Mouse (Mus musculus) limb, embryonic 10.5 days (tissue): ENCODE data around the gene Keap1. TPM values are rescaled to one million over a fixed set of nuclear protein-coding genes. Genes with fewer than 3 reads are reported as not detected.

Source experiments
- DNase-seq: peaks from one replicate; pipeline ENCODE4 v3.0.0-alpha.2; 2017; ENCODE audit warnings: low spot score
- H3K27ac ChIP-seq: fragments of 300-500 bp; sonication (generic); 2 replicates; pipeline ENCODE4 v1.5.1; 2016; ENCODE audit warnings: mild to moderate bottlenecking
- H3K27me3 ChIP-seq: fragments of 300-500 bp; sonication (generic); 2 replicates; pipeline ENCODE4 v1.6.1; 2016; ENCODE audit warnings: low read depth, mild to moderate bottlenecking; ENCODE audit not compliant: poor library complexity, severe bottlenecking
- H3K36me3 ChIP-seq: fragments of 300-500 bp; sonication (generic); 2 replicates; pipeline ENCODE4 v1.6.1; 2016; ENCODE audit warnings: mild to moderate bottlenecking, moderate library complexity
- H3K4me1 ChIP-seq: fragments of 300-500 bp; sonication (generic); 2 replicates; pipeline ENCODE4 v1.6.1; 2016
- H3K4me3 ChIP-seq: fragments of 300-500 bp; sonication (generic); 2 replicates; pipeline ENCODE4 v1.5.1; 2016; ENCODE audit warnings: mild to moderate bottlenecking, moderate library complexity
- H3K9me3 ChIP-seq: fragments of 300-500 bp; sonication (generic); replicated peaks from 2 replicates; pipeline ENCODE4 v1.6.1; 2016; ENCODE audit warnings: mild to moderate bottlenecking
- WGBS: fragments of 180-500 bp; shearing (Covaris S2); methylation state at CpG from one replicate; pipeline ENCODE4 v1.1.7; 2016; 5-methylcytosine and 5-hydroxymethylcytosine counted together
- polyA plus RNA-seq: library from polyadenylated mRNA; unstranded; fragments of >200 nt; fragmentation: Nextera tagmentation; extraction: Ambion mirVana; gene quantifications from 2 replicates; pipeline ENCODE4 v1.2.1, GENCODE M21; 2016

Keap1 gene
- 50.4 and 61.7 TPM in 2 replicates for polyA plus RNA-seq

GRCm38 (mm10) chr9:21238733-21239464, at the start of gene Keap1:
Keap1 (minus strand) TSS chr9:21239361.
- under 1% methylated on average over 88 of the region's 90 CpGs for WGBS
- no peaks in the 10 kb centered on the region for H3K9me3 ChIP-seq

GRCm38 (mm10) chr9:21288404-21289336, 49.5 kb upstream of the Keap1 start:
- DNase-seq = no peak

More at GRCm38 (mm10) chr9:21238733-21239464, at the start of gene Keap1:
- Histone ChIP-seq H3K27ac (peak within 1 kb of the TSS; percentile 98), H3K4me3 (peak within 1 kb of the TSS; percentile 97), H3K4me1 (peaks cover 25% of the 10 kb centered on the region), H3K27me3 (peaks cover 33% of the 10 kb centered on the region), H3K36me3 (peaks cover 28% of the 10 kb centered on the region)
- DNase-seq = peak; percentile 91

GRCm38 (mm10) chr9:21287571-21288402, 48.6 kb upstream of the Keap1 start, which contains the start of gene Kri1:
Kri1 (minus strand) TSS chr9:21287969.
- Histone ChIP-seq H3K9me3 (no peaks in the 10 kb centered on the region), H3K27ac (peak within 1 kb of the TSS; percentile 84), H3K36me3 (peaks cover 37% of the 10 kb centered on the region), H3K4me1 (peaks cover 39% of the 10 kb centered on the region), H3K4me3 (peak within 1 kb of the TSS; percentile 86), H3K27me3 (no peaks in the 10 kb centered on the region)
- under 1% methylated on average over 59 of the region's 59 CpGs for WGBS
- peak; percentile 96 for DNase-seq

More at GRCm38 (mm10) chr9:21288404-21289336, 49.5 kb upstream of the Keap1 start:
- peak overlapping the region; percentile 86 for H3K4me3 ChIP-seq
- H3K9me3 ChIP-seq = no peaks in the 10 kb centered on the region
- H3K27ac ChIP-seq = peak overlapping the region; percentile 84
- H3K36me3 ChIP-seq = peaks cover 30% of the 10 kb centered on the region
- peaks cover 39% of the 10 kb centered on the region for H3K4me1 ChIP-seq
- no peaks in the 10 kb centered on the region for H3K27me3 ChIP-seq
- WGBS = 76% methylated on average over 13 of the region's 13 CpGs

- H3K4me1 ChIP-seq = peaks cover 39% of the 10 kb centered on the region
- no peaks in the 10 kb centered on the region for H3K27me3 ChIP-seq
- peak overlapping the region; percentile 86 for H3K4me3 ChIP-seq
- peak overlapping the region; percentile 84; the same call in 1 of the 2 replicates for H3K27ac ChIP-seq
- 82% methylated on average over 3 of the region's 3 CpGs for WGBS
- H3K9me3 ChIP-seq = no peaks in the 10 kb centered on the region
- no peak for DNase-seq
- peaks cover 47% of the 10 kb centered on the region for H3K36me3 ChIP-seq
These were observed 47.6 kb upstream of the Keap1 start for GRCm38 (mm10) chr9:21286753-21287152.

GRCm38 (mm10) chr9:21283994-21284393, 44.8 kb upstream of the Keap1 start:
- Histone ChIP-seq H3K27me3 (no peaks in the 10 kb centered on the region), H3K9me3 (no peaks in the 10 kb centered on the region), H3K4me1 (peaks cover 24% of the 10 kb centered on the region), H3K4me3 (no peak overlapping the region), H3K27ac (no peak overlapping the region), H3K36me3 (peaks cover 72% of the 10 kb centered on the region)
- no peak for DNase-seq
- WGBS = 91% methylated on average over 3 of the region's 3 CpGs

- no peak for DNase-seq
- Histone ChIP-seq H3K27me3 (no peaks in the 10 kb centered on the region), H3K4me3 (no peak overlapping the region), H3K27ac (no peak overlapping the region), H3K4me1 (peaks cover 20% of the 10 kb centered on the region), H3K9me3 (no peaks in the 10 kb centered on the region), H3K36me3 (peaks cover 74% of the 10 kb centered on the region)
- 92% methylated on average over 5 of the region's 5 CpGs for WGBS
These were observed 44.4 kb upstream of the Keap1 start for GRCm38 (mm10) chr9:21283591-21283990.

- no peaks in the 10 kb centered on the region for H3K4me1 ChIP-seq
- no peak for DNase-seq
- H3K27me3 ChIP-seq = no peaks in the 10 kb centered on the region
- peaks cover 97% of the 10 kb centered on the region for H3K36me3 ChIP-seq
- no peak overlapping the region for H3K4me3 ChIP-seq
- H3K27ac ChIP-seq = no peak overlapping the region
- WGBS = 96% methylated on average over 5 of the region's 5 CpGs
- no peaks in the 10 kb centered on the region for H3K9me3 ChIP-seq
These were observed 38.6 kb upstream of the Keap1 start for GRCm38 (mm10) chr9:21277776-21278175.

- Histone ChIP-seq H3K36me3 (peaks cover 98% of the 10 kb centered on the region), H3K4me1 (no peaks in the 10 kb centered on the region), H3K27me3 (no peaks in the 10 kb centered on the region), H3K9me3 (no peaks in the 10 kb centered on the region), H3K4me3 (no peak overlapping the region), H3K27ac (no peak overlapping the region)
- no peak for DNase-seq
- 86% methylated on average over 8 of the region's 8 CpGs for WGBS
These were observed 37.1 kb upstream of the Keap1 start for GRCm38 (mm10) chr9:21276307-21276706.

- no peak for DNase-seq
These were observed 36.6 kb upstream of the Keap1 start for GRCm38 (mm10) chr9:21275727-21276126.

GRCm38 (mm10) chr9:21275013-21275710, 36.0 kb upstream of the Keap1 start:
- Histone ChIP-seq H3K4me3 (no peak overlapping the region), H3K36me3 (peaks cover 99% of the 10 kb centered on the region), H3K27ac (no peak overlapping the region), H3K9me3 (no peaks in the 10 kb centered on the region), H3K4me1 (no peaks in the 10 kb centered on the region), H3K27me3 (no peaks in the 10 kb centered on the region)
- 83% methylated on average over 7 of the region's 7 CpGs for WGBS
- DNase-seq = no peak

More at GRCm38 (mm10) chr9:21275727-21276126, 36.6 kb upstream of the Keap1 start:
- H3K27me3 ChIP-seq = no peaks in the 10 kb centered on the region
- 90% methylated on average over 12 of the region's 12 CpGs for WGBS
- H3K36me3 ChIP-seq = peaks cover 98% of the 10 kb centered on the region
- no peak overlapping the region for H3K4me3 ChIP-seq
- no peak overlapping the region for H3K27ac ChIP-seq
- no peaks in the 10 kb centered on the region for H3K9me3 ChIP-seq
- no peaks in the 10 kb centered on the region for H3K4me1 ChIP-seq

- Histone ChIP-seq H3K4me3 (no peak overlapping the region), H3K9me3 (no peaks in the 10 kb centered on the region), H3K36me3 (peaks cover 97% of the 10 kb centered on the region), H3K4me1 (no peaks in the 10 kb centered on the region), H3K27ac (no peak overlapping the region), H3K27me3 (no peaks in the 10 kb centered on the region)
- WGBS = 92% methylated on average over 3 of the region's 3 CpGs
- DNase-seq = no peak
These were observed 35.2 kb upstream of the Keap1 start for GRCm38 (mm10) chr9:21274336-21274735.
